Mouse (Mus musculus) kidney, postnatal 10 days (tissue): ENCODE measurements at regions not wholly inside any gene's neighbourhood (a gene's known extent, or its start where the extent isn't known, plus 50 kb on each side); places are given as distances from the start of the nearest gene placed in this dataset.
A peak's percentile ranks its signal among the peaks of the same experiment; 100 is the strongest.
"Not testable (repeated sequence)": the region's sequence is repeated elsewhere in the genome, so short reads cannot be mapped to it uniquely, and the experiment has no call there.

ENCODE experiments used
- DNase-seq: peaks from one replicate; pipeline ENCODE4 v3.0.0; 2021; ENCODE audit warnings: mixed read lengths

GRCm38 (mm10) chr14:87612871-87613270 lies 196.4 kb downstream of the Tdrd3 start:
- no peak for DNase-seq

DNA sequence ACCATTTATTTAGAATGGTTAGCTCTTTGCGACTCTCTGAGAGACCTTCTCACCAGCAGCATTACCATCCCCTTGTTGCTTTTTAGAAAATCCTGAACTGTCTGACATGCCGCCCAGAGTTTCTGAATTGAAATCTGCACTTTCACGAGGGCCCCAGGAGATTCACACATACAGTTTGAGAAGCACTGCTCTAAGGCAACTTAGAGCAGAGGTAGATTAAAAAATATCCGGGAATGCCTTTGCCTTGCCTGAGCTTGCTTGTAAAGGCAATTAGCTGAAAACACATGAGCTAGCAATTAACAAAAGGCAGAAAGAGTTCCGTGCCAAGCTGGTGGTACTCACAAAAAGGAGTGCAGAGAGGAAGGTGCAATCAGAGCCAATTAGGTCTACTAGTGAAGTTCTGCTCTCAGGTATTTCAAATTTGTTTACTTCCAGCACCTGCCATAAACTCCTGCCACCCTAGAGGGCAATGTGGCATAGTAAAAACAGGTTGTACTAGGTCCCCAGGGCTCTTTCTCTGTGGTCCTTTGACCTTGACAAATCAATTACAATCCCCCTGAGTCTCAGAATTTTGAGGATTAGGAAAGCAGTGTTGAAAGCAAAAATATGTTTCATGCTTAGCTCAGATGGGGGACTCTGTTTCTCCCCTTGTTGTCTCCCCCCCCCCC lies 203.1 kb downstream of the Tdrd3 start:
- peak; percentile 9 for DNase-seq

GRCm38 (mm10) chr14:87631078-87631813 lies 214.8 kb downstream of the Tdrd3 start:
- no peak for DNase-seq

GRCm38 (mm10) chr14:87634596-87634995 lies 218.2 kb downstream of the Tdrd3 start:
- no peak for DNase-seq

DNA sequence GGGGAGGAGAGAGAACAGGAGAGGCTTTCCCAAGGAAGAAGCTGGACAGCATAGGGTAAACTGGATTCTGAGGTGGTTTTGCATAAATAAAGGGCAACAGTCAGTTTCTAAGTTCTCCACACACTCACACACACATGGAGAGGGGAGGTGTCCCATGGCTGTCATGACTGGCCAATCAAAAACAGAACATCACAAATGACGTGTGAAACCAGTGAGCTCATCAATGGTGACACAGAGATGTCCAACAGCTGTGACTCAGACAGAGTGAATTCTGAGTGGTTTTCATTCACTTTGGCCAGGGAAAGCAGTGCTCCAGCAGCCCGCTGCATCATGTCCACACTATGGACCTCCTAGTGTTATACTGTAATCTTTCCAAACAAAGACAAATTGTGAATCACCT lies 220.7 kb downstream of the Tdrd3 start:
- no peak for DNase-seq

GRCm38 (mm10) chr14:87667910-87668309 lies 251.5 kb downstream of the Tdrd3 start:
- DNase-seq, result no peak

DNA sequence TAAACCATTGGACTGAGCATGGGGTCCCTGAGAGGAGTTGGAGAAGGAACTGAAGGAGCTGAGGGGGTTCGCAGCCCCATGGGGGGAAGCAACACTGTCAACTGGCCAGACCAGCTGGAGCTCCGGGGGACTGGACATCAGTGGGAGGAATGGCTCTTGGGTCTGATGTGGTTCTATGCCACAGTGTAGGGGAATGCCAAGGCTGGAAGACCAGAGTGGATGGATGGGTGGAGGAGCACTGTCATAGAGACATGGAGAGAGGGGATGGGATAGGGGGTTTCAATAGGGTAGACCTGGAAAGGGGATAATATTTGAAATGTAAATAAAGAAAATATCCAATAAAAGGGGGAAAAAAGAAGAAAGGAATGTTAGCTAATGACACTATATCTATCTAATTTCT lies 253.1 kb downstream of the Tdrd3 start:
- DNase-seq, result no peak

DNA sequence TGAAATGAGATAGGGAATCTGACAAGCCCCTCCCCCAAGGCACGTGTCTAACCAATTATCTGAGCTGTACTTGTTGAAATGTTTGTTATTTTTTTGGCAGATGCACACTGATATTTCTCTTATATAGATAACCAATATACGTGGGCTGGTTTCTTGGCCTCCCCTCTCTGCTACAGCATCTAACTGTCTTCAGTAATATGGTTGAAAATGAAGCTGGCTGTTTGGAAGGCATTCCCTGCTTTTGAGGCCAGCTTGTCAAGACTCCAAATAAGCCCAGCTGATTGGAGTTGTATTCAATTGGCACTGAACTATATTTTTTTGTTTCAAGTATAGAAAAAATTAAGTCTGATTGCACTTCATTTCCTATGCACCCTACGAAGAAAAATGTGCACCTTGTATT lies 264.3 kb downstream of the Tdrd3 start:
- no peak for DNase-seq

DNA sequence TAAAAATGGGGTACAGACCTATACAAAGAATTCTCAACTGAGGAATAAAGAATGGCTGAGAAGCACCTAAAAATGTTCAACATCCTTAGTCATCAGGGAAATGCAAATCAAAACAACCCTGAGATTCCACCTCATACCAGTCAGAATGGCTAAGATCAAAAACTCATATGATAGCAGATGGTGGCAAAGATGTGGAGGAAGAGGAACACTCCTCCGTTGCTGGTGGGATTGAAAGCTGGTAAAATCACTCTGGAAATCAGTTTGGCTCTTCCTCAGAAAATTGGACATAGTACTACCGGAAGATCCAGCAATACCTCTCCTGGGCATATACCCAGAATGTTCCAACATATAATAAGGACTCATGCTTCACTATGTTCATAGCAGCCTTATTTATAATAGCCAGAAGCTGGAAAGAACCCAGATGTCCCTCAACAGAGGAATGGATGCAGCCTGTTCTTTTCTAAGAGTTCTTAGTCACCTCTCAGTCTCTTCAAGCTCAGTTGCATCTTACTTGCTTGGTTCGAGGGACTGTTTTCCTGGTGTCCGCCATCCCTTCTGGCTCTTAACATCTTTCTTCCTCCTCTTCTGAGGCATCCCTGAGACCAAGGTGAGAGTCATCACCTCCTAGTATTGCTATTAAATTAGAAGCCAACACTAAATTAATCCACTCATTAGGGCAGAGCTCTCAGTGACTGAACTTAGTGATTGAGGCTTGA lies 266.8 kb downstream of the Tdrd3 start:
- not testable (repeated sequence) for DNase-seq

- no peak for DNase-seq
Observed at GRCm38 (mm10) chr14:87689866-87690265, 273.4 kb downstream of the Tdrd3 start.

DNA sequence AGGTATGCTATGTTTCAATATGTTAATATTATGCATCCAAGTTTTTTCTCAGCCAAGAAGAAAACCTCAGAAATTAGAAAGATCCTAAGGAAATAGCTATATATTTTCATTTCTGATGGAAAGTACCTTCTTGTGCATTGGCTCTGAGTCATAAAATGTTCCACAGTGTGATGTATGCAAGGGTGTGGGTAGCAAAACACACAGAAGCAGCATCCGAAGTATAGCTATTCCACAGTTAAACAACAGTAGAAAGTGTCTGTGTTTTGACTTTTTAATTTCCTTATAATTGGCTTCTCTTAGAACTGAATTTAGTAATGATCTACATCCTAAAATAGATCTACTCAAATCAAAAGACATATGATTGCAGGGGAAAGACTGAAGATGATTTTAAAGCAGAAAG lies 320.0 kb downstream of the Tdrd3 start:
- no peak for DNase-seq

GRCm38 (mm10) chr14:87745524-87745923 lies 329.1 kb downstream of the Tdrd3 start:
- DNase-seq, result no peak

DNA sequence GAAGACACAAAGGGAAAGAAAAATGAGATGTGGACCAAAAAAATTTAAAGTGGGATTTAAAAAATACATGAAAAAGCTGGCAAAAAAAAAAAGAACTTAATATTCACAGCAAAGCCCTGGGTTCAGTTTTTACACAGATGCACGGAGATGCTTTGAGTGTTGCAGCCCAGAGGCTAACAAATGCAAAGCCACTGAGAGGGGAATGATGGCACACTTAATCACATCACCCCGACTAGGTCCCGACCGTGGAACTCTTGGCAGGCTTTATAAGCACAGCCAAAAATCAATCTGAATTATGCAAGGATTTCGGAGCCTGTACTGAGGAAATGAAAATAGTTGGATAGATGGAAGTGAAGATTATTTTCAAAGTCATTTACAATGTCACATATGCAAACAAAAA lies 329.6 kb downstream of the Tdrd3 start:
- no peak for DNase-seq

DNA sequence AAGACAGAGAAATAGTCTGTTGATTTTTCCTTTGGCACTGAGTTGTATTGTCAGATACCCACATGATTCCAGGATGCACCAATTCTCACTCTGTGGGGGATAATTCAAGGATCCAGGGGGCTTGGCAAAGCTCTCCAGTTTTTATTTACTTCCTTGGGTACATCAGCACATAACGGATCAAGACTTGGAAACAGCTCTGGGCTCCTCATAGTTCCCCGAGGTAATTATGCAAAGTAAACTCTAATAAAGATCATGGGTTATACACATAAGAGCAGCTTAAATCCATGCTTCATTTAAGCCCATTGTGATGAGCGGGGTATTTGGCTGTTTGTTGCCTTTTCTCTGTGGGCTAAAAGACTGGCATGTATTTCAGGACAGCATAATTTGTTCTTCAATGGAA lies 332.6 kb downstream of the Tdrd3 start:
- DNase-seq, result no peak

DNA sequence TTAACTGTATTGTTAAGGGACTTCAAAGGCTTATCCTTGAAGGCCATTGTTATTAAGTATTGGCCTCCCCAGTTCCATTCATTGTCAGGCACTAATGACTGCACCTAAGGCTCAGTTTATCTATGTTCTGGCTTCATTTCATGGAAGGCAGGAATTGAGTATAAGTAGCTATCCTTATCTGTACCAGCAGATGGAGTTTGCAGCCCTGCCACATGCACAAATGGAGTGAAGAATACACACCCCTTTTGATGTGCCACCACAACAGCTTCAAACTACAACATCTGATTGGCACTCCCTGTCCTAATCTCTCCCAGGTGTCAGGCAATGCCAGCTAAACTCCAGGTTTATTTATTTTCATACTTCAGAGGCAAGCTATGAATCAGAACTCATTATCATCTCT lies 333.3 kb downstream of the Tdrd3 start:
- DNase-seq, result no peak

GRCm38 (mm10) chr14:87750665-87751170 lies 334.3 kb downstream of the Tdrd3 start:
- no peak for DNase-seq

GRCm38 (mm10) chr14:87754744-87755143 lies 338.3 kb downstream of the Tdrd3 start:
- DNase-seq, result no peak

GRCm38 (mm10) chr14:87775332-87775890 lies 359.0 kb downstream of the Tdrd3 start:
- no peak for DNase-seq

DNA sequence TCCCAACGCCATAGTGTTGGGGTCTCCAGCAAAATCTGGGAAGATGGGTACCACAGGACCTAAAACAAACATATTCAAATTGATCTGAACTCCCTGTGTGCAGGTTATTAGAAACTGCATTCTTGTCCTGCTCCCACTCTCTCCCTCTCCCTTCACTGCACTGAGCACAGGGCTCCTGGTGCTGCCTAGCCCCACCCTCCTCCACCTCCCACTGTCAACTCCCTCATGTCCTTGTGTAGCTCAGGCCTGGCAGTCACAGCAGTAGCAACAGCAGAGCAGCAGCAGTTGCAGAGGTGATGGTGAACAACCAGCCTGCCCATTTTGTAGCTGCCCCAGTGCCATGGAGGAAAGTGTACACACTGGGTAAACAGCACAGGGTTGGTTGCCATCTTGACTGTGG lies 383.4 kb downstream of the Tdrd3 start:
- DNase-seq, result peak; percentile 14

GRCm38 (mm10) chr14:87809664-87810063 lies 393.2 kb downstream of the Tdrd3 start:
- DNase-seq, result not testable (repeated sequence)

DNA sequence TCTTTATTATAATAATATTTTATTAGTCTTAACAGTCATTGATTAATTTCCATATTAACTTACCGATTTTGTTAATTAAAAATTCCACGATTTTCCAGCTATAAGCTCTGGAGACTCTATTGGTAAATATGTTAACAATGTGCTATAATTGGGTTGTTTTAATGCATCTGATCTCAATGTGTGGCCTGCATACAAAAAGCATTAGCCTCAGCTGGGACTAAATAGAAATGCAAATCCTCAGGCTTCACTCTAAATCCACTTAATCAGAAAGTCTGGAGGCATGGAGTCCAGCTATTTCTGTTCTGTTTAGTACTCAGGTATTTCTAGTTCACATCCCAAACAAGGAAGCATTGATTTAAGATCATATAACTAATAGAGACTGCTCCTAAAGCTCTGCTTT lies 427.7 kb downstream of the Tdrd3 start:
- DNase-seq, result no peak

GRCm38 (mm10) chr14:87861486-87861885 lies 445.0 kb downstream of the Tdrd3 start:
- no peak for DNase-seq
